Mouse (Mus musculus): Measurements from ENCODE around the gene Galnt9. TPM values are rescaled to one million over a fixed set of nuclear protein-coding genes. Genes with fewer than 3 reads are reported as not detected.

Galnt9 gene
- polyA plus RNA-seq, 1 experiment from 2014 or later = 3.6 TPM

DNA sequence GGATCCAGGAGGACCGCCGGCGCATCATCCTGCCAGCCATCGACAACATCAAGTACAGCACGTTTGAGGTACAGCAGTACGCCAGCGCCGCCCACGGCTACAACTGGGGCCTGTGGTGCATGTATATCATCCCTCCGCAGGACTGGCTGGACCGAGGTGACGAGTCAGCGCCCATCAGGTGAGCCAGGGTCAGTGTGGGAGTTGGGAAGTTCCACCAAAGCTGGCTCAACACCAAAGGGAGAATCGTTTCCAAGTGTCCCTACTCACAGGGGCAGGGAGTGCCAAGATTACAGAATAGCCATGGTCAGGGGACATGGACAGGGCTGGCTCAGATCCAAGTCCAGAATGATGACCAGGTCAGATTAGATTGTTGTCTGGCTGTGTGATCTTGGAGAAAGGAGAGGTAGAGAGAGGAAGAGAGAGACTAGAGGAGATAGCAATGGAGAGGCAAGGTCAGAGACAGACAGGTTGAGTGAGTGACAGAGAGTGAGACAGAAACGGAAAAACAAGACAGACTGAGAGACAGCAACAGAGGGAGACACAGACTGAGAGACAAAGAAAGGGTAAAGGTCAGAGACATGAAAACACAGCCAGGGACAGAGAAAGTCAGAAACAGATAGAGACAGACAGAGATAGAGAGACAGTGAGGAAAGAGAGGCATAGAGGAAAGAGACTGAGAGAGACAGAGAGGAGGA is 52.1 kb downstream of the Galnt9 start:
- H3K9me3 ChIP-seq = no peaks in the 10 kb centered on the region
- H3K27me3 ChIP-seq = no peaks in the 10 kb centered on the region
- no peak overlapping the region for H3K27ac ChIP-seq
- H3K4me1 ChIP-seq = no peaks in the 10 kb centered on the region
- H3K4me3 ChIP-seq (replicated peaks) = no peak overlapping the region
- no peaks in the 10 kb centered on the region for H3K36me3 ChIP-seq (replicated peaks)
- H3K4me2 ChIP-seq = no peak overlapping the region
- no peak overlapping the region for H3K9ac ChIP-seq
- WGBS = 90% methylated on average over 15 of the region's 15 CpGs
- no peak for ATAC-seq (ENCODE audit: low FRiP score)

DNA sequence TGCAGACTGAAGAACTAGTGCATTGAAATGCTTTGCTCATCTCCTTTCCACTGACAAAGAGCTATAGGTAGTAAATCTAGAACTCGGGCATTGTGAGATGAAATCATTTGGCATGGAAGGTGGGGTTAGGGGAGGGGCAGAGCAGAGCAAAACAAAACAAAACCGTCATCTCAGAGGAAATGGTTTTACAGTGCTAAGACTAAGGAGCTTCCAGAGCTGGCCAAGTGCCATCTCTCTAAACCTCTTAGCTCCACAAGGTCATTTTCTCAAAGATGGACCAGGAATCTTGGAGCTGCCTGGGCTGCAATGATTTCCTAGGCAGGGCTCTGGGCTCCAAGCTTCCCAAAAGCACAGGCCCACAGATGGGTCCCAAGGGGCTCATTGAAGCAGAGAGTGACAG is 53.3 kb downstream of the Galnt9 start:
- Histone ChIP-seq H3K27ac (no peak overlapping the region), H3K4me3 (replicated peaks) (no peak overlapping the region), H3K36me3 (replicated peaks) (no peaks in the 10 kb centered on the region), H3K27me3 (no peaks in the 10 kb centered on the region), H3K4me1 (no peaks in the 10 kb centered on the region), H3K4me2 (no peak overlapping the region), H3K9ac (no peak overlapping the region), H3K9me3 (no peaks in the 10 kb centered on the region)
- ATAC-seq (ENCODE audit: low FRiP score) = no peak
- 72% methylated on average over 2 of the region's 2 CpGs for WGBS

GRCm38 (mm10) chr5:110598298-110599095 is 54.3 kb downstream of the Galnt9 start:
- Histone ChIP-seq H3K27me3 (no peaks in the 10 kb centered on the region), H3K4me3 (replicated peaks) (no peak overlapping the region), H3K4me2 (no peak overlapping the region), H3K27ac (no peak overlapping the region), H3K9me3 (no peaks in the 10 kb centered on the region), H3K4me1 (no peaks in the 10 kb centered on the region), H3K36me3 (replicated peaks) (no peaks in the 10 kb centered on the region), H3K9ac (no peak overlapping the region)
- 38% methylated on average over 12 of the region's 12 CpGs for WGBS
- ATAC-seq (ENCODE audit: low FRiP score) = no peak

DNA sequence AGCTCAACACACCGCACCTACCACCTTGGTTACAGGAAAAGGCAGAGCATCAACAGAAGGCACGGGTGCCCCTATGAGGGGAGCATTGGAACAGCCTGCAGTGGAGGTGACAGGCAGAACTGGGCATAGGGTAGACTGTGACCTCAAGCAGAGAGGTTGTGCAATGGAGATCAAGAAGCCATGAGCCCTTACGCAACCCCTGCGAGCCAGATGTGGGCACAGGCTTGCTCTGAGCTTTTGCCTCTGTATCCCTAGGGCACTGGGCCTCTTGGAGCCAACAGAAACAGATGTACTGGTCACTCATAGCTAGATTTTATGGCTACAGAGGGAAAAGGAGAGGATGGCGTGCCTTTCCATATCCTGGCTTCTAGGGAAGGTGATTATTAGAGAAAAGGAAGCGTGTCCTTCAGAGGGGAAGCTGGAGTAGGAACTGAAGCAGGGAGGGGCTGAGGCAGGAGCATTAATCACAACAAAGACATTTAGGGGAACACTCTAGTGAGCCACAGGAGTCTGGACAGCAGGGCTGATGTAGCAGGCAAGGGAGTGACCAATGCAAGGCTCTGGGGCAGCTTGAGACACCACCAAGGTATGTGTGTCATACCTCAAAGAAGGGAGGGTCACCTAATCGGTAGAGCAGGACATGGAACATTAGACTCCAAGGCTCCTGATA is 59.0 kb downstream of the Galnt9 start:
- Histone ChIP-seq H3K4me2 (no peak overlapping the region), H3K27me3 (peaks cover 25% of the 10 kb centered on the region), H3K9me3 (no peaks in the 10 kb centered on the region), H3K4me1 (no peaks in the 10 kb centered on the region), H3K27ac (no peak overlapping the region), H3K4me3 (replicated peaks) (no peak overlapping the region), H3K9ac (no peak overlapping the region), H3K36me3 (replicated peaks) (no peaks in the 10 kb centered on the region)
- WGBS = 87% methylated on average over 7 of the region's 7 CpGs
- no peak for ATAC-seq (ENCODE audit: low FRiP score)

DNA sequence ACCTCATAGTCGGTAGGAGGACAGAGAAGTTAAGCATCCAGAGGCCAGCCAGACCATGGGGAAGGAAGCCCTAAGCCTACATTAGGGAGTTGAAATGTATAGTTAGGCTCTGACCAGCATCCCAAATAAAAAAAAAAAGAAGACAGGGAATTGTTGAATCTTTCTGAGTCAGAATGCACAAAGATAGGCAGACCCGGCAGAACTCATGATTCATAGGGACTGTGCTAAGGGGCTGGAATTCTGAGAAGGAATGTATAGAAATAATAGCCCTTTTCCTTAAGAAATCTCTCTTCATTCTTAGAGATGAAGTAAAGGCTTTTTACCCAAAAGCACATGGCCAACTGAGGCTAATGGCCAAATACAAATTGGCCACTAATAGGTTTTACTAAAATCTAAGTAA is 60.2 kb downstream of the Galnt9 start:
- Histone ChIP-seq H3K4me1 (no peaks in the 10 kb centered on the region), H3K9me3 (no peaks in the 10 kb centered on the region), H3K27me3 (peaks cover 32% of the 10 kb centered on the region), H3K4me3 (replicated peaks) (no peak overlapping the region), H3K36me3 (replicated peaks) (no peaks in the 10 kb centered on the region), H3K4me2 (no peak overlapping the region), H3K27ac (no peak overlapping the region), H3K9ac (no peak overlapping the region)
- WGBS = 88% methylated on average over 2 of the region's 2 CpGs
- no peak for ATAC-seq (ENCODE audit: low FRiP score)

GRCm38 (mm10) chr5:110605531-110606221 is 61.5 kb downstream of the Galnt9 start:
- no peak for ATAC-seq (ENCODE audit: low FRiP score)
- Histone ChIP-seq H3K4me1 (no peaks in the 10 kb centered on the region), H3K27me3 (peaks cover 37% of the 10 kb centered on the region), H3K4me3 (replicated peaks) (no peak overlapping the region), H3K9me3 (no peaks in the 10 kb centered on the region), H3K9ac (no peak overlapping the region), H3K4me2 (no peak overlapping the region), H3K27ac (no peak overlapping the region), H3K36me3 (replicated peaks) (no peaks in the 10 kb centered on the region)
- WGBS = 65% methylated on average over 5 of the region's 5 CpGs

- peaks cover 37% of the 10 kb centered on the region for H3K27me3 ChIP-seq
- H3K9me3 ChIP-seq = no peaks in the 10 kb centered on the region
- no peaks in the 10 kb centered on the region for H3K4me1 ChIP-seq
- H3K36me3 ChIP-seq (replicated peaks) = no peaks in the 10 kb centered on the region
- no peak overlapping the region for H3K4me2 ChIP-seq
- no peak overlapping the region for H3K9ac ChIP-seq
- 68% methylated on average over 3 of the region's 3 CpGs for WGBS
- no peak for ATAC-seq (ENCODE audit: low FRiP score)
- H3K4me3 ChIP-seq (replicated peaks) = no peak overlapping the region
- H3K27ac ChIP-seq = no peak overlapping the region
These were observed 63.6 kb downstream of the Galnt9 start for GRCm38 (mm10) chr5:110607767-110608166.

GRCm38 (mm10) chr5:110608336-110608735 is 64.2 kb downstream of the Galnt9 start:
- no peak overlapping the region for H3K4me2 ChIP-seq
- no peak for ATAC-seq (ENCODE audit: low FRiP score)
- no peaks in the 10 kb centered on the region for H3K36me3 ChIP-seq (replicated peaks)
- no peaks in the 10 kb centered on the region for H3K4me1 ChIP-seq
- H3K9me3 ChIP-seq = no peaks in the 10 kb centered on the region
- no peak overlapping the region for H3K9ac ChIP-seq
- WGBS = 63% methylated on average over 6 of the region's 6 CpGs
- peaks cover 37% of the 10 kb centered on the region for H3K27me3 ChIP-seq
- no peak overlapping the region for H3K27ac ChIP-seq
- H3K4me3 ChIP-seq (replicated peaks) = no peak overlapping the region

DNA sequence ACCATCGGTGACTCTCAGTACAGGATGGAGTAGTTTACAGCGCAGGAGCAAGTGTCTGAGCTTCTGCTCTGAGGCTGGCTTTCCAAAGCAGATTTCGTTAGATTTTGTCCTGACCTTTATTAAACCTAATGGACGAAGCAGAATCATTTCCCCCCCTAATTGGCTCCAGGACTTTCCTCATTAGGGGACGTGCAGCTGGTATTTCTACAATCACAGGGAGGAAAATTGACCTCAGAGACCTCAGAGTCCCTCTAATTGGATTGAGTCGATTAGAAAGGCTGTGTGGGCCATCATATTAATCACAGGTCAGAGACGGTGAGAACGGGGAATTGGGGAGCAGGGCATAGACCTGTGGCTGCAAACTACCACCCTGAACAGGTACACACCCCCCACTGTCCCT is 64.8 kb downstream of the Galnt9 start:
- Histone ChIP-seq H3K4me1 (no peaks in the 10 kb centered on the region), H3K9me3 (no peaks in the 10 kb centered on the region), H3K4me2 (no peak overlapping the region), H3K4me3 (replicated peaks) (no peak overlapping the region), H3K27ac (no peak overlapping the region), H3K27me3 (peaks cover 37% of the 10 kb centered on the region), H3K9ac (no peak overlapping the region), H3K36me3 (replicated peaks) (no peaks in the 10 kb centered on the region)
- no peak for ATAC-seq (ENCODE audit: low FRiP score)
- 15% methylated on average over 8 of the region's 8 CpGs for WGBS

GRCm38 (mm10) chr5:110609425-110609824 is 65.3 kb downstream of the Galnt9 start:
- WGBS = 78% methylated on average over 3 of the region's 3 CpGs
- H3K27me3 ChIP-seq = peaks cover 37% of the 10 kb centered on the region
- H3K9ac ChIP-seq = no peak overlapping the region

GRCm38 (mm10) chr5:110609868-110610267 is 65.7 kb downstream of the Galnt9 start:
- H3K4me1 ChIP-seq = no peaks in the 10 kb centered on the region
- no peak overlapping the region for H3K4me2 ChIP-seq
- no peaks in the 10 kb centered on the region for H3K36me3 ChIP-seq (replicated peaks)
- no peak for ATAC-seq (ENCODE audit: low FRiP score)
- H3K27ac ChIP-seq = no peak overlapping the region
- peaks cover 37% of the 10 kb centered on the region for H3K27me3 ChIP-seq
- H3K9me3 ChIP-seq = no peaks in the 10 kb centered on the region
- WGBS = 81% methylated on average over 5 of the region's 5 CpGs
- H3K4me3 ChIP-seq (replicated peaks) = no peak overlapping the region
- no peak overlapping the region for H3K9ac ChIP-seq

More at GRCm38 (mm10) chr5:110609425-110609824, 65.3 kb downstream of the Galnt9 start:
- Histone ChIP-seq H3K27ac (no peak overlapping the region), H3K4me2 (no peak overlapping the region), H3K36me3 (replicated peaks) (no peaks in the 10 kb centered on the region), H3K9me3 (no peaks in the 10 kb centered on the region), H3K4me3 (replicated peaks) (no peak overlapping the region), H3K4me1 (no peaks in the 10 kb centered on the region)
- ATAC-seq (ENCODE audit: low FRiP score) = no peak

DNA sequence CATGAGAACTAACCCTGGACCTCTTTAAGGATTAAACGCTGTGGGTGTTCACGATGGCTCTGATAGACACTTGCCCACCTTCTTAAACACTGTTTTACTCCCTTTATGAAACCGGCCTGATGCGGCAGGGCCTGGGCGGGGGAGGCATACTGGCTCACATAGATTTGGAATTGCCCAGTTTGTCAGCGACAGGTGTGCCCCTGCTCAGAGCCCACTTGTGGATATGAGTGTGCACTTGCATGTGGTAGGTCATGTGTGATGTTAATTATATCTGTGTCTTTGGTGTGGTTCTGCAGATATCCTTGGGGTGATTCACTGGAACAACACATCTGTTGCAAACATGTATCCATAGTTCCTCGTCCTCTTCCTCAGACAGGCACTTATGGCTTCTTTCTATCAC is 66.3 kb downstream of the Galnt9 start:
- H3K9me3 ChIP-seq = no peaks in the 10 kb centered on the region
- H3K27ac ChIP-seq = no peak overlapping the region
- H3K27me3 ChIP-seq = peaks cover 37% of the 10 kb centered on the region
- 82% methylated on average over 7 of the region's 7 CpGs for WGBS
- H3K4me3 ChIP-seq (replicated peaks) = no peak overlapping the region
- H3K9ac ChIP-seq = no peak overlapping the region
- no peaks in the 10 kb centered on the region for H3K36me3 ChIP-seq (replicated peaks)
- no peak overlapping the region for H3K4me2 ChIP-seq
- ATAC-seq (ENCODE audit: low FRiP score) = no peak
- H3K4me1 ChIP-seq = no peaks in the 10 kb centered on the region

Measured in forebrain, embryonic 12.5 days (tissue).